Mouse (Mus musculus): ENCODE measurements around the gene Zan.

DNA sequence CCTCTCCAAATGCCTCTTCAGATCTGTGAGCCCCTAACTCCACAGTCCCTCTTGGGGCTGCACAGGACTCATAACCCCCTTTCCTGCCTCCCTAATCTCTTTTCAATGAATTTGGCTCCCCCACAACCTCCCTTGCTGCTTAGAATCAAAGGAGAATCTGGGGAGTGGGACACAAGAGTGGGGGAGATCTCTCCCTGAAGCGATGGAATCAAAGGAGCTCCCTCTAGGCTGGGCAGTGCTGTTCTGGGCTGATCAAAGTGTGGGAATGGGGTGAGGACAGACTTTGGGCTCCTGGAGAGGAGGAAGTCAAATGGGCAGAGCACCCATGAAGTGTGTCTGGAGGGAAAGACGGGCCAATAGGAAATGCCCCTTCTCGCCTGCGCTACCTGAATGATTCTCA, 125.5 kb downstream of the Zan start:
- TF ChIP-seq CTCF (IDR thresholded peaks at IDR 0.05; ENCODE audit: control insufficient read depth, insufficient read depth, low read length) (no peak), POLR2A (IDR thresholded peaks at IDR 0.05; ENCODE audit: borderline replicate concordance, control insufficient read depth, low read depth, low read length) (no peak)
